Mouse (Mus musculus): Measurements from ENCODE around the gene Crkl. TPM values are rescaled to one million over a fixed set of nuclear protein-coding genes. Genes with fewer than 3 reads are reported as not detected.

The Crkl gene
- 19.2 and 19.3 TPM in 2 replicates for polyA plus RNA-seq (2012; rRNA removed)

- peak; percentile 97 for DNase-seq (ENCODE audit: low spot score)
These were observed at the start of gene Crkl for GRCm38 (mm10) chr16:17451541-17452372. Gene Crkl, plus strand, starts transcription at chr16:17451987.

DNA sequence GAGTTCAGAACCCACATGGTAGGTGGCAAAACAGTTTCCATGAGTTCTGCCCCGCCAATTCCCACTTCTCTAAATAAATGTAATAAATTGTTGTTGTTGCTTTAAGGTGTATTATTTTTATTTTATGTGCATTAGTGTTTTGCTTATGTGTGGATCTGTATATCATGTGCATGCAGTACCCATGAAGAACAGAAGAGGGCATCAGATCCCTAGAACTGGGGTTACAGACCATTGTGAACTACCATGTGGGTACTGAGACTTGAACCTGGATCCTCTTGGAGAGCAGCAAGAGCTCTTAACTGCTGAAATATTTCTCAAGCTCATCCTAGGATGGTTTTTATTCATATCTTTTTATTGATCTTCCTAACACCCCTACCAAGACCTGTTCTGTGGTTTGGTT is 48.9 kb upstream of the Crkl start:
- DNase-seq (ENCODE audit: low spot score): no peak

GRCm38 (mm10) chr16:17405271-17405696 is 46.5 kb upstream of the Crkl start:
- no peak for DNase-seq (ENCODE audit: low spot score)

GRCm38 (mm10) chr16:17405736-17406443 is 45.9 kb upstream of the Crkl start, which contains the start of the genes Snap29 and Pi4ka:
Gene Snap29, plus strand, starts transcription at chr16:17405986.
Gene Pi4ka, minus strand, starts transcription at chr16:17406314.
- DNase-seq (ENCODE audit: low spot score): peak; percentile 98

- DNase-seq (ENCODE audit: low spot score): no peak
These were observed 45.1 kb upstream of the Crkl start for GRCm38 (mm10) chr16:17406512-17407231.

DNA sequence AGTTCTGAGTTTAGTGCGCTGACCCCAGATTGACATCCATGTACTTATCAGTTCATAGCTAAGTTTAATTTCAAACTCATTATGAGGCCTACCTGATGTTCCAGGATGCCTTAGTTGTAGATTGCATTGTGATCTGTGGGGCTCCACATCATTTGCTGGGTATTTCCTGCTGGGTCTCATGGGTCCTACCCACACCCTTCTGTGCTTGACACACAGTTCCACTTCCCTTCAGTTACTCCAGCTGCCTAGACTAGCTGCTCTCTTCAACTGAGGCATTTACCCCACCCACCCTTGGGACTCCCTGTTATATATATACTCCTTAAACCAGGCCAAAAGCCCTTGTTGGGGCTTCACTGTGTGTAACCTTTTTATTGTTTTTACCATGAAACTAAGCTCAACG is 42.7 kb upstream of the Crkl start:
- no peak for DNase-seq (ENCODE audit: low spot score)

- no peak for DNase-seq (ENCODE audit: low spot score)
These were observed 41.6 kb upstream of the Crkl start for GRCm38 (mm10) chr16:17410209-17410608.

- DNase-seq (ENCODE audit: low spot score): no peak
These were observed 28.8 kb upstream of the Crkl start for GRCm38 (mm10) chr16:17423021-17423420.

- no peak for DNase-seq (ENCODE audit: low spot score)
These were observed 19.2 kb upstream of the Crkl start for GRCm38 (mm10) chr16:17432576-17432975.

- no peak for DNase-seq (ENCODE audit: low spot score)
These were observed 557 bp downstream of the Crkl start for GRCm38 (mm10) chr16:17452373-17452715.

- DNase-seq (ENCODE audit: low spot score): no peak
These were observed 5.1 kb downstream of the Crkl start for GRCm38 (mm10) chr16:17456901-17457300.

- DNase-seq (ENCODE audit: low spot score): no peak
These were observed 8.5 kb downstream of the Crkl start for GRCm38 (mm10) chr16:17460254-17460653.

- DNase-seq (ENCODE audit: low spot score): no peak
These were observed 9.8 kb downstream of the Crkl start for GRCm38 (mm10) chr16:17461596-17461995.

- DNase-seq (ENCODE audit: low spot score): no peak
These were observed 11.4 kb downstream of the Crkl start for GRCm38 (mm10) chr16:17463184-17463583.

DNA sequence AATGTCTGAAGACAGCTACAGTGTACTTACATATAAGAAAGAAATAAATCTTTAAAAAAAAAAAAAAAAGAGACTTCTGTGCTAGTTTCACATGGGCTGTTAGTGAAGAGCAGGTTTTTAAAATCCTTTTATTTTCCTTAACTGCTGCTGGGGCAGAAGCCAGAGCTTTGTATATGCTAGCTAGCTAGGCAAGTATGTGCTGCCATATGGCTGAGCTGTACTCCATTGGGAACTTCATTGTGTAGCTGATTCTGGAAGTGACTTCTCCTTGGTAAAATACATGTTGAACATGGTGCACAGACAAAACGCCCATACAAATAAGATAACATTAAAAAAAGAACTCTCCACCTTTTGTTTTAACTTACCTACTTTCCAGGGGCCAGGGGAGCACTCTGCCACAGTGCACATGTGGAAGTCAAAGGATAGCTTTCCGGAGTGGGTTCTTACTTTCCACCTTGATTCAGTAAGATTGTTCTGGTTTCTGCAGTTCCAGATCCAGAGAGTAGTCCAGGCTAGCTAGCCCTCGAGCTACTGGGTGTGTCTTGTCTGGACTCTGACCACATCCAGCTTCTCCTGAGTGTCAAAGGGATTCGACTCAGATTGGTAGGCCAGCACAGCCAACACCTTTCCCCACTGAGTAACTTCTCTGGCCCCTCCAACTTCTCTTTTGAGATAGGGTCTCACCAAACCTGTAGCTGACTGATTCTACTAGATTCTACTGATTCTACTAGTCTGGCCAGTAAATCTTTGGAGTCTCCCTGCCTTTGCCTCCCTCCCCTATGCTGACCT is 15.3 kb downstream of the Crkl start:
- DNase-seq (ENCODE audit: low spot score): no peak

DNA sequence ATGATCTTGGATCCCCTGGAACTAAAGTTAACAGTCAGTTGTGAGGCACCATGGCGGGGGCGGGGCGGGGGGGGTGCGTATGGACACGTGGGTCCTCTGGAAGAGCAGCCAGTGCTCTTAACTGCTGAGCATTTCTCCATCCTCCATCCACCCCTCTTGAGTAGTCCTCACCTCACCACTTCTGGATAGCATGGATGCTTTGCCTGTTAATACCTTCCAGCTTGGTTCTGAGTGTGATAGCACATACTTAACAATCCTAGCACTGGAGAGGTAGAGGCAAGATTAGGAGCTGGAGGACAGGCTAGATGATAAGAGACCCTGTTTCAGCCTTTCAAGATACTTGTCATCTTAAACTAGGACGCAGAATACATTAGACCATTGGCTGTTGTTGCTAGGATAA is 20.7 kb downstream of the Crkl start:
- no peak for DNase-seq (ENCODE audit: low spot score)

- no peak for DNase-seq (ENCODE audit: low spot score)
These were observed 22.3 kb downstream of the Crkl start for GRCm38 (mm10) chr16:17474091-17474490.

- DNase-seq (ENCODE audit: low spot score): no peak
These were observed 23.0 kb downstream of the Crkl start for GRCm38 (mm10) chr16:17474761-17475160.

DNA sequence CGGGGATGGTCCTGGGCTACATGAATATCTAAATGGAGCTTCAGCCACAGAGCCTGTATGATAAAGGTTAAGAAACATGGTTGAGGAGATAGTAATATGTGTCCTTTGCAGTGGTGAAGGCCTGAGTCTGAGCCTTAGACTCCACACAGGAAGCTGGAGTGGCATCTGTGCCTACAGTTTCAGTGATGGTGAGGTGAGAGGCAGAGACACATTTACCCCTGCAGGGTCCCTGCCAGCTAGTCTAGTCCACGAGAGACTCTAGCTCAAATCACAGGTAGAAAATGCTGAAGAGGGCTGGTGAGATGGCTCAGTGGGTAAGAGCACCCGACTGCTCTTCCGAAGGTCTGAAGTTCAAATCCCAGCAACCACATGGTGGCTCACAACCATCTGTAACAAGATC is 23.5 kb downstream of the Crkl start:
- DNase-seq (ENCODE audit: low spot score): no peak

GRCm38 (mm10) chr16:17478331-17478943 is 26.6 kb downstream of the Crkl start:
- DNase-seq (ENCODE audit: low spot score): no peak

DNA sequence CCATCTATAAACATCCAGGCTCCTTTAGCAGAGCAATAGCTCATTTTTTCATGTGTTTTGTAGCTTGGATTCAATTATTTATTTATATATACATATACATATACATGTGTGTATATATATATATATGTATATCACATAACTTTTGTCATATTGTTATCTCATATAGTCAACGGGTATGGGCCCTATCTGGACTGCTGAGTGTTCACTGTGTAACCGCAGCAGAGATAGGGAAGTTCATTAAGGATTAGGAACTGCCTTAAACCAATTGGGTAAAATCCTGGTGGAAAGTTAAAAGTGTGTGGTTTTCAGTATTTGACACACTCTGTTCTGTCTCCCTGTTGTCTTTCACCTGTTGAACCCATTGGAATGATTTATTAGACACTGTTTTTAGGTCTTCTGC is 29.7 kb downstream of the Crkl start:
- no peak for DNase-seq (ENCODE audit: low spot score)
